Mouse (Mus musculus) brain, adult 2 months (tissue): ENCODE measurements around the gene Cdk8.

Experiments used
- DNase-seq: peaks from one replicate; pipeline ENCODE4 v3.0.0; 2011; ENCODE audit warnings: low read depth, low spot score

Gene Cdk8

GRCm38 (mm10) chr5:146281241-146281818, 50.3 kb downstream of the Cdk8 start:
- DNase-seq = no peak

- DNase-seq = no peak
Observed at GRCm38 (mm10) chr5:146281884-146282579, 51.0 kb downstream of the Cdk8 start.

- no peak for DNase-seq
Observed at GRCm38 (mm10) chr5:146283899-146284298, 52.9 kb downstream of the Cdk8 start.

- no peak for DNase-seq
Observed at GRCm38 (mm10) chr5:146287416-146287815, 56.4 kb downstream of the Cdk8 start.

- DNase-seq = peak; percentile 79
Observed at GRCm38 (mm10) chr5:146288048-146288501, 57.0 kb downstream of the Cdk8 start.

GRCm38 (mm10) chr5:146289921-146290320, 58.9 kb downstream of the Cdk8 start:
- DNase-seq = no peak

- no peak for DNase-seq
Observed at GRCm38 (mm10) chr5:146290446-146290845, 59.4 kb downstream of the Cdk8 start.

GRCm38 (mm10) chr5:146291560-146291959, 60.5 kb downstream of the Cdk8 start:
- no peak for DNase-seq

GRCm38 (mm10) chr5:146292896-146293680, 62.1 kb downstream of the Cdk8 start:
- no peak for DNase-seq

- no peak for DNase-seq
Observed at GRCm38 (mm10) chr5:146293919-146294700, 63.1 kb downstream of the Cdk8 start.

- no peak for DNase-seq
Observed at GRCm38 (mm10) chr5:146294834-146295233, 63.8 kb downstream of the Cdk8 start.

- no peak for DNase-seq
Observed at GRCm38 (mm10) chr5:146298807-146299519, 67.9 kb downstream of the Cdk8 start.

GRCm38 (mm10) chr5:146299520-146299870, 68.5 kb downstream of the Cdk8 start:
- peak; percentile 40 for DNase-seq

- peak; percentile 82 for DNase-seq
Observed at GRCm38 (mm10) chr5:146303470-146303869, 72.4 kb downstream of the Cdk8 start.

GRCm38 (mm10) chr5:146307046-146307743, 76.2 kb downstream of the Cdk8 start:
- DNase-seq = no peak

- no peak for DNase-seq
Observed at GRCm38 (mm10) chr5:146307744-146308096, 76.7 kb downstream of the Cdk8 start.

GRCm38 (mm10) chr5:146314538-146314937, 83.5 kb downstream of the Cdk8 start:
- no peak for DNase-seq

GRCm38 (mm10) chr5:146315268-146315921, 84.4 kb downstream of the Cdk8 start:
- peak; percentile 70 for DNase-seq

- no peak for DNase-seq
Observed at GRCm38 (mm10) chr5:146316316-146316715, 85.3 kb downstream of the Cdk8 start.

- peak; percentile 39 for DNase-seq
Observed at GRCm38 (mm10) chr5:146318051-146318450, 87.0 kb downstream of the Cdk8 start.
